Mouse (Mus musculus) hindbrain, embryonic 16.5 days (tissue): ENCODE results near the gene Mrpl22. TPM values are rescaled to one million over a fixed set of nuclear protein-coding genes. Genes with fewer than 3 reads are reported as not detected.
"Not testable (repeated sequence)": the region's sequence is repeated elsewhere in the genome, so short reads cannot be mapped to it uniquely, and the experiment has no call there.

Experiments used
- ATAC-seq: fragments of 200-750 bp; cut with Nextera tagmentation; 2 replicates; pipeline ENCODE4 v1.8.0; 2017; ENCODE audit warnings: moderate TSS enrichment, moderate library complexity
- H3K27ac ChIP-seq: fragments of 300-500 bp; sonication (generic); 2 replicates; pipeline ENCODE4 v1.5.1; 2014; ENCODE audit warnings: low read depth, mild to moderate bottlenecking, control low read depth, low read length, moderate library complexity
- H3K27me3 ChIP-seq: fragments of 300-500 bp; sonication (generic); replicated peaks from 2 replicates; pipeline ENCODE4 v1.6.1; 2014; ENCODE audit warnings: low read length; ENCODE audit not compliant: control insufficient read depth, insufficient read depth
- H3K36me3 ChIP-seq: fragments of 300-500 bp; sonication (generic); 2 replicates; pipeline ENCODE4 v1.6.1; 2014; ENCODE audit warnings: mild to moderate bottlenecking, low read length, moderate library complexity, mixed read lengths; ENCODE audit not compliant: control insufficient read depth, insufficient read depth
- H3K4me1 ChIP-seq: fragments of 300-500 bp; sonication (generic); 2 replicates; pipeline ENCODE4 v1.6.1; 2014; ENCODE audit warnings: low read depth, low read length; ENCODE audit not compliant: control insufficient read depth, insufficient read depth
- H3K4me2 ChIP-seq: fragments of 300-500 bp; sonication (generic); 2 replicates; pipeline ENCODE4 v1.6.1; 2014; ENCODE audit warnings: mild to moderate bottlenecking, low read length, control low read depth, moderate library complexity
- H3K4me3 ChIP-seq: fragments of 300-500 bp; sonication (generic); 2 replicates; pipeline ENCODE4 v1.5.1; 2014; ENCODE audit warnings: mild to moderate bottlenecking, low read length, control low read depth, moderate library complexity
- H3K9ac ChIP-seq: fragments of 300-500 bp; sonication (generic); 2 replicates; pipeline ENCODE4 v1.6.1; 2014; ENCODE audit warnings: low read depth, mild to moderate bottlenecking, control low read depth, low read length, moderate library complexity
- H3K9me3 ChIP-seq: fragments of 300-500 bp; sonication (generic); 2 replicates; pipeline ENCODE4 v1.6.1; 2014; ENCODE audit warnings: mild to moderate bottlenecking, low read length, moderate library complexity; ENCODE audit not compliant: control insufficient read depth
- WGBS: fragments of 180-500 bp; shearing (Covaris S2); extraction: QIAGEN DNeasy Blood & Tissue Kit; methylation state at CpG from one replicate; pipeline ENCODE4 v1.1.7; 2014; 5-methylcytosine and 5-hydroxymethylcytosine counted together
- polyA plus RNA-seq: library from polyadenylated mRNA; unstranded; fragments of >200 nt; fragmentation: Nextera tagmentation; extraction: Ambion mirVana; gene quantifications from 2 replicates; pipeline ENCODE4 v1.2.1, GENCODE M21; 2015

Mrpl22 gene
- polyA plus RNA-seq, 1 experiment from 2014 or later = 92.1 TPM

- WGBS = 45% methylated on average over 17 of the region's 17 CpGs
These were observed 43.1 kb downstream of the Mrpl22 start for GRCm38 (mm10) chr11:58214391-58215048.

GRCm38 (mm10) chr11:58215049-58215430 is 43.6 kb downstream of the Mrpl22 start:
- peak overlapping the region; percentile 21 for H3K4me2 ChIP-seq
- H3K27me3 ChIP-seq, H3K36me3 ChIP-seq, H3K9me3 ChIP-seq, ATAC-seq, H3K27ac ChIP-seq, H3K9ac ChIP-seq, H3K4me1 ChIP-seq, H3K4me3 ChIP-seq: not testable (repeated sequence)
- WGBS = 58% methylated on average over 1 of the region's 3 CpGs

More at GRCm38 (mm10) chr11:58214391-58215048, 43.1 kb downstream of the Mrpl22 start:
- Histone ChIP-seq H3K36me3 (no peaks in the 10 kb centered on the region), H3K4me1 (no peaks in the 10 kb centered on the region), H3K4me2 (peak overlapping the region; percentile 37), H3K27ac (no peak overlapping the region), H3K9me3 (no peaks in the 10 kb centered on the region), H3K27me3 (no peaks in the 10 kb centered on the region), H3K9ac (peak overlapping the region; percentile 46; the same call in 1 of the 2 replicates), H3K4me3 (peak overlapping the region; percentile 31)
- no peak for ATAC-seq

GRCm38 (mm10) chr11:58215814-58216213 is 44.4 kb downstream of the Mrpl22 start:
- H3K27me3 ChIP-seq = no peaks in the 10 kb centered on the region
- no peak overlapping the region for H3K4me2 ChIP-seq
- ATAC-seq = no peak
- H3K9me3 ChIP-seq = no peaks in the 10 kb centered on the region
- no peaks in the 10 kb centered on the region for H3K36me3 ChIP-seq
- no peaks in the 10 kb centered on the region for H3K4me1 ChIP-seq
- 88% methylated on average over 5 of the region's 5 CpGs for WGBS
- no peak overlapping the region for H3K4me3 ChIP-seq
- H3K9ac ChIP-seq = no peak overlapping the region
- no peak overlapping the region for H3K27ac ChIP-seq

GRCm38 (mm10) chr11:58216823-58217222 is 45.4 kb downstream of the Mrpl22 start:
- no peak overlapping the region for H3K4me3 ChIP-seq
- ATAC-seq = no peak
- H3K4me1 ChIP-seq = no peaks in the 10 kb centered on the region
- 92% methylated on average over 6 of the region's 6 CpGs for WGBS
- H3K4me2 ChIP-seq = no peak overlapping the region
- H3K9me3 ChIP-seq = no peaks in the 10 kb centered on the region
- no peaks in the 10 kb centered on the region for H3K36me3 ChIP-seq
- H3K9ac ChIP-seq = no peak overlapping the region
- H3K27ac ChIP-seq = no peak overlapping the region
- H3K27me3 ChIP-seq = no peaks in the 10 kb centered on the region

- H3K9ac ChIP-seq = no peak overlapping the region
- no peaks in the 10 kb centered on the region for H3K36me3 ChIP-seq
- H3K4me2 ChIP-seq = no peak overlapping the region
- WGBS = 40% methylated on average over 4 of the region's 4 CpGs
- no peak for ATAC-seq
- H3K4me1 ChIP-seq = no peaks in the 10 kb centered on the region
- no peak overlapping the region for H3K4me3 ChIP-seq
- H3K9me3 ChIP-seq = no peaks in the 10 kb centered on the region
- H3K27me3 ChIP-seq = no peaks in the 10 kb centered on the region
- H3K27ac ChIP-seq = no peak overlapping the region
These were observed 52.3 kb downstream of the Mrpl22 start for GRCm38 (mm10) chr11:58223751-58224150.

GRCm38 (mm10) chr11:58224313-58224712 is 52.9 kb downstream of the Mrpl22 start:
- no peak for ATAC-seq
- Histone ChIP-seq H3K27ac (no peak overlapping the region), H3K4me3 (no peak overlapping the region), H3K36me3 (no peaks in the 10 kb centered on the region), H3K27me3 (no peaks in the 10 kb centered on the region), H3K9me3 (no peaks in the 10 kb centered on the region), H3K4me1 (no peaks in the 10 kb centered on the region), H3K9ac (no peak overlapping the region), H3K4me2 (no peak overlapping the region)
- WGBS = 58% methylated on average over 7 of the region's 7 CpGs

GRCm38 (mm10) chr11:58224872-58225271 is 53.4 kb downstream of the Mrpl22 start:
- H3K9ac ChIP-seq, H3K27me3 ChIP-seq, H3K36me3 ChIP-seq, H3K27ac ChIP-seq, H3K4me3 ChIP-seq, H3K9me3 ChIP-seq, H3K4me1 ChIP-seq, H3K4me2 ChIP-seq, ATAC-seq: not testable (repeated sequence)
- 81% methylated on average over 2 of the region's 2 CpGs for WGBS

GRCm38 (mm10) chr11:58225655-58226054 is 54.2 kb downstream of the Mrpl22 start:
- Histone ChIP-seq H3K4me2 (no peak overlapping the region), H3K4me1 (no peaks in the 10 kb centered on the region), H3K27me3 (no peaks in the 10 kb centered on the region), H3K9me3 (no peaks in the 10 kb centered on the region), H3K9ac (no peak overlapping the region), H3K4me3 (no peak overlapping the region), H3K36me3 (no peaks in the 10 kb centered on the region), H3K27ac (no peak overlapping the region)
- ATAC-seq = no peak
- 3% methylated on average over 5 of the region's 5 CpGs for WGBS

- Histone ChIP-seq H3K27me3 (no peaks in the 10 kb centered on the region), H3K36me3 (no peaks in the 10 kb centered on the region), H3K4me1 (no peaks in the 10 kb centered on the region), H3K27ac (no peak overlapping the region), H3K9me3 (no peaks in the 10 kb centered on the region), H3K4me2 (no peak overlapping the region), H3K9ac (no peak overlapping the region), H3K4me3 (no peak overlapping the region)
- no peak for ATAC-seq
These were observed 55.0 kb downstream of the Mrpl22 start for GRCm38 (mm10) chr11:58226425-58226824.

- ATAC-seq, H3K4me3 ChIP-seq, H3K27ac ChIP-seq, H3K4me2 ChIP-seq, H3K9ac ChIP-seq, H3K36me3 ChIP-seq, H3K4me1 ChIP-seq, H3K27me3 ChIP-seq, H3K9me3 ChIP-seq: not testable (repeated sequence)
- 85% methylated on average over 2 of the region's 2 CpGs for WGBS
These were observed 56.6 kb downstream of the Mrpl22 start for GRCm38 (mm10) chr11:58228021-58228420.
